Mouse (Mus musculus): Measurements from ENCODE around the gene Cbfa2t3.

Cbfa2t3 gene

GRCm38 (mm10) chr8:122575735-122576647, 122.9 kb downstream of the Cbfa2t3 start:
- in situ Hi-C loops (cut with MboI; ENCODE audit: low sequenced_read_pairs): no loop called here

GRCm38 (mm10) chr8:122575286-122575685, 123.6 kb downstream of the Cbfa2t3 start:
- in situ Hi-C loops (cut with MboI; ENCODE audit: low sequenced_read_pairs): no loop called here

Data from CH12F3 (cell line).